Mouse (Mus musculus): ENCODE results near the gene Ccdc144b.

- TF ChIP-seq CTCF (IDR thresholded peaks at IDR 0.05; ENCODE audit: borderline replicate concordance, insufficient read depth, low read length) (no peak), POLR2A (IDR thresholded peaks at IDR 0.05; ENCODE audit: low read depth, low read length) (no peak)
These were observed 30.0 kb upstream of the Ccdc144b start for GRCm38 (mm10) chr3:36083381-36083780.
